Comparison of ENCODE assay signal across 8 mouse cellular contexts in the genomic region with DNA sequence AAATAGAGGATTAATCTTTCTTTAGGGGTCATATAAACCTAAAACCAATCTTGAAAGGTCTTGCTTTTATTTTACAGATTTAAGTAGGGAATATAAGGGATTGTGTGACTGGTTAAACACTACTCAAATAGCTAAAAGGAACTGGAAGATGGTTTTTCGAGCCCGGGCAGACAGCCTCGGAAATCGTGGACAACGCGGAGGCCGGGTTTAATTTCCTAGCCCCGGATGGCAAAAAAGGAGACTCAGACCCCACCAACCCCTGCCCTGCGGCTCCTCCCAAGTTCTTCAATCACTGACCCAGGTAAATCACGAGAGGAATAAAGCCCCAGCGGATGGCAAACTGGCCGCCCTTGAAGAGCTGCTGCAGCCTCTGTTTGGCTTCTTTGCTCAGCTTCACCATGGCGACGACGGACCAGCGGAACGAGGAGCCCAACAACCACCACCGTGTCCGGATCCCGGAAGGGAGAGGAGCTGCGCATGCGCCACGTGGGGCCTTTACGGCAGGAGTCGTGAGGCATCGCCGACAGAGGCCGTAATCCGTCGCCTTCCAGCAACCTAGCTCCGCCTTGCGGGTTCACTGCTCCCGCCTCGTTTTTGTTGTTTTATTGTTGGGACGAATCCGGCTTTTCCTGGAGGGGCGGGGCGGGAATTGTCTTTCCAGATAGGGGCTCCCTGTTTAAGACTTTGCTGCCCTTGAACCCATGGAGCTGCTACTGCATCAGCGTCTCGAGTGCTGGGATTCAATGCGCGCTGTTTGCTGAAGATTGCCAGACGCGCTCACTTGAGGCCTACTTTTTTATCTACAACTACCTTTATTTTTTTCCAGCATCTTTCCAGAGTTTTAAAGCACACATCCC. TPM values are rescaled to one million over a fixed set of nuclear protein-coding genes. Genes with fewer than 3 reads are reported as not detected.
DNase-seq lines count a peak whose midpoint lies in the region; ATAC-seq and TF ChIP-seq lines count a peak whose summit lies in the region.

A gene (minus strand): TSS at position 488 of the 857 bp plus-strand sequence.

- H3K27ac ChIP-seq in embryonic facial prominence, embryonic 14.5 days (replicated peaks; ENCODE audit: low read depth, low read length): peak within 1 kb of the TSS; percentile 86
- peak within 1 kb of the TSS; percentile 84 for H3K27ac ChIP-seq in heart, adult 2 months
- peak within 1 kb of the TSS; percentile 84 for H3K27ac ChIP-seq in limb, embryonic 13.5 days
- H3K27ac ChIP-seq in midbrain, embryonic 16.5 days (ENCODE audit: low read length): peak within 1 kb of the TSS; percentile 81

- peak; percentile 99 for DNase-seq in 3T3-L1 (ENCODE audit: low read depth, low spot score)
- DNase-seq in adrenal gland, postnatal 4 days (ENCODE audit: low spot score in 2 of 2): peak; percentile 85 to 93
- peak; percentile 99 for DNase-seq in embryonic facial prominence, embryonic 14.5 days (ENCODE audit: low spot score)
- peak; percentile 96 to 98 for DNase-seq in heart, adult 2 months
- DNase-seq in kidney, adult 8-10 months: peak; percentile 97
- peak; percentile 93 to 97 for DNase-seq in spleen, postnatal 10 days (ENCODE audit: low spot score in 2 of 2)

- no peaks in the 10 kb centered on the region for H3K27me3 ChIP-seq in embryonic facial prominence, embryonic 14.5 days (replicated peaks; ENCODE audit: control insufficient read depth, insufficient read depth, low read length)
- no peaks in the 10 kb centered on the region for H3K27me3 ChIP-seq in heart, adult 2 months (ENCODE audit: control insufficient read depth, insufficient read depth, low read length)
- H3K27me3 ChIP-seq in limb, embryonic 13.5 days: no peaks in the 10 kb centered on the region
- H3K27me3 ChIP-seq in midbrain, embryonic 16.5 days (ENCODE audit: control insufficient read depth, insufficient read depth, low read depth, low read length): no peaks in the 10 kb centered on the region

- TF ChIP-seq EP300 in heart, adult 2 months (IDR thresholded peaks at IDR 0.05; ENCODE audit: insufficient read depth, low read depth, low read length): peak; percentile 74; the same call in 1 of the 2 replicates

- peak within 1 kb of the TSS; percentile 82 for H3K9ac ChIP-seq in embryonic facial prominence, embryonic 14.5 days (ENCODE audit: low read depth, low read length)
- H3K9ac ChIP-seq in heart, adult 2 months (ENCODE audit: low read depth, low read length): peak within 1 kb of the TSS; percentile 77
- H3K9ac ChIP-seq in limb, embryonic 13.5 days: peak within 1 kb of the TSS; percentile 84
- peak within 1 kb of the TSS; percentile 85 for H3K9ac ChIP-seq in midbrain, embryonic 16.5 days (ENCODE audit: low read depth, low read length)

- no peaks in the 10 kb centered on the region; the same call in 1 of the 2 replicates for H3K79me2 ChIP-seq in heart, adult 2 months (replicated peaks; ENCODE audit: control insufficient read depth, insufficient read depth, low read length)

- H3K4me2 ChIP-seq in embryonic facial prominence, embryonic 14.5 days (ENCODE audit: low read depth, low read length): peak within 1 kb of the TSS; percentile 67
- H3K4me2 ChIP-seq in limb, embryonic 13.5 days (replicated peaks): peak within 1 kb of the TSS; percentile 80
- peak within 1 kb of the TSS; percentile 84 for H3K4me2 ChIP-seq in midbrain, embryonic 16.5 days (ENCODE audit: low read length)

- intact Hi-C loops in heart, adult 2 months (cut with DNase I): no loop called here

- TF ChIP-seq POLR2A in heart, adult 2 months (IDR thresholded peaks at IDR 0.05; ENCODE audit: insufficient read depth, low read depth, low read length): peak; percentile 86

- H3K4me3 ChIP-seq in embryonic facial prominence, embryonic 14.5 days (ENCODE audit: low read depth, low read length): peak within 1 kb of the TSS; percentile 69
- H3K4me3 ChIP-seq in heart, adult 2 months: peak within 1 kb of the TSS; percentile 86
- H3K4me3 ChIP-seq in limb, embryonic 13.5 days: peak within 1 kb of the TSS; percentile 73
- H3K4me3 ChIP-seq in midbrain, embryonic 16.5 days (ENCODE audit: low read depth, low read length): peak within 1 kb of the TSS; percentile 81

- peak; percentile 98 for ATAC-seq in embryonic facial prominence, embryonic 14.5 days (ENCODE audit: low read depth)
- ATAC-seq in limb, embryonic 13.5 days (ENCODE audit: low FRiP score, low read depth): peak; percentile 94
- ATAC-seq in midbrain, embryonic 16.5 days: peak; percentile 94

- 1% methylated on average over 39 of the region's 44 CpGs for WGBS in embryonic facial prominence, embryonic 14.5 days
- WGBS in heart, adult 2 months: under 1% methylated on average over 44 of the region's 44 CpGs
- under 1% methylated on average over 44 of the region's 44 CpGs for WGBS in limb, embryonic 13.5 days
- under 1% methylated on average over 44 of the region's 44 CpGs for WGBS in midbrain, embryonic 16.5 days

- peak; percentile 37 for TF ChIP-seq CTCF in heart, adult 2 months (IDR thresholded peaks at IDR 0.05)

- H3K4me1 ChIP-seq in embryonic facial prominence, embryonic 14.5 days (ENCODE audit: control insufficient read depth, insufficient read depth, low read length): 0 out of 2 replicates have a peak, but pooled peaks cover 4% of the 10 kb centered on the region
- H3K4me1 ChIP-seq in heart, adult 2 months (ENCODE audit: control insufficient read depth, insufficient read depth, low read length): no peaks in the 10 kb centered on the region
- H3K4me1 ChIP-seq in limb, embryonic 13.5 days: peaks cover 20% of the 10 kb centered on the region
- peaks cover 20% of the 10 kb centered on the region for H3K4me1 ChIP-seq in midbrain, embryonic 16.5 days (ENCODE audit: control insufficient read depth, insufficient read depth, low read length)

- peaks cover 12% of the 10 kb centered on the region for H3K36me3 ChIP-seq in embryonic facial prominence, embryonic 14.5 days (ENCODE audit: control insufficient read depth, insufficient read depth, low read length)
- peaks cover 6% of the 10 kb centered on the region; the same call in 1 of the 2 replicates for H3K36me3 ChIP-seq in heart, adult 2 months (ENCODE audit: control insufficient read depth, insufficient read depth, low read length)
- peaks cover 13% of the 10 kb centered on the region for H3K36me3 ChIP-seq in limb, embryonic 13.5 days
- H3K36me3 ChIP-seq in midbrain, embryonic 16.5 days (ENCODE audit: control insufficient read depth, insufficient read depth, low read length): peaks cover 9% of the 10 kb centered on the region

- no peaks in the 10 kb centered on the region for H3K9me3 ChIP-seq in embryonic facial prominence, embryonic 14.5 days (ENCODE audit: control insufficient read depth, low read length)
- H3K9me3 ChIP-seq in limb, embryonic 13.5 days: no peaks in the 10 kb centered on the region
- H3K9me3 ChIP-seq in midbrain, embryonic 16.5 days (replicated peaks; ENCODE audit: control insufficient read depth, low read length, poor library complexity, severe bottlenecking): no peaks in the 10 kb centered on the region

RNA-seq across cellular contexts. Expression of the gene that starts here (rescaled TPM):
- total RNA-seq in adrenal gland, postnatal 4 days (2021): 10 to 100 TPM; 87.8 to 91.7 TPM
- polyA plus RNA-seq in embryonic facial prominence, embryonic 14.5 days (2014; fragmentation: Nextera tagmentation; extraction: Ambion mirVana): 104 and 120 TPM in 2 replicates
- total RNA-seq in heart, adult 2 months (2021): 100 to 1,000 TPM; 105 to 110 TPM
- 52.1 and 60.7 TPM in 2 replicates for polyA plus RNA-seq in heart, adult 2 months (2012; rRNA removed)
- polyA plus RNA-seq in limb, embryonic 13.5 days (2015; fragmentation: Nextera tagmentation; extraction: Ambion mirVana): 107 and 108 TPM in 2 replicates
- 75.7 and 77.3 TPM in 2 replicates for polyA plus RNA-seq in midbrain, embryonic 16.5 days (2015; fragmentation: Nextera tagmentation; extraction: Ambion mirVana)

Comparison
In these comparisons a context has a peak if more than half of its experiments do, and no peak if none do; other contexts are left out.
1. Peak in every context shown above with its lines: DNase-seq, ATAC-seq, H3K4me3 ChIP-seq and H3K27ac ChIP-seq.